Mouse (Mus musculus): ENCODE measurements around the gene Mov10. TPM values are rescaled to one million over a fixed set of nuclear protein-coding genes. Genes with fewer than 3 reads are reported as not detected.
A peak's percentile ranks its signal among the peaks of the same experiment; 100 is the strongest.

Mov10 gene
- polyA plus RNA-seq, 1 experiment from 2014 or later, result 27.1 TPM

- H3K9me3 ChIP-seq (replicated peaks), result no peaks in the 10 kb centered on the region
- peak overlapping the region; percentile 58 for H3K4me3 ChIP-seq
- WGBS, result 3% methylated on average over 10 of the region's 10 CpGs
- peak overlapping the region; percentile 68 for H3K9ac ChIP-seq
- H3K4me1 ChIP-seq, result peaks cover 38% of the 10 kb centered on the region
- peaks cover 39% of the 10 kb centered on the region for H3K27me3 ChIP-seq
- peaks cover 6% of the 10 kb centered on the region; the same call in 1 of the 2 replicates for H3K36me3 ChIP-seq
- ATAC-seq (ENCODE audit: low FRiP score), result no peak; the same call in 1 of the 2 replicates
- H3K4me2 ChIP-seq (replicated peaks), result peak overlapping the region; percentile 88
- peak overlapping the region; percentile 64; the same call in 1 of the 2 replicates for H3K27ac ChIP-seq
Observed at GRCm38 (mm10) chr3:104789312-104789605, 29.1 kb downstream of the Mov10 start.

- Histone ChIP-seq H3K36me3 (peaks cover 6% of the 10 kb centered on the region; the same call in 1 of the 2 replicates), H3K27me3 (peaks cover 44% of the 10 kb centered on the region), H3K4me3 (peak overlapping the region; percentile 58), H3K4me1 (peaks cover 34% of the 10 kb centered on the region), H3K4me2 (replicated peaks) (peak overlapping the region; percentile 88), H3K9me3 (replicated peaks) (no peaks in the 10 kb centered on the region), H3K27ac (0 out of 2 replicates have a peak overlapping the region, but pooled peaks have one; percentile 37), H3K9ac (peak overlapping the region; percentile 68)
- peak; percentile 82 for ATAC-seq (ENCODE audit: low FRiP score)
- under 1% methylated on average over 46 of the region's 52 CpGs for WGBS
Observed at GRCm38 (mm10) chr3:104788561-104789311, 29.6 kb downstream of the Mov10 start.

GRCm38 (mm10) chr3:104788075-104788474 is 30.3 kb downstream of the Mov10 start, which contains the start of gene Rhoc:
Rhoc (plus strand) TSS chr3:104788375.
- peak within 1 kb of the TSS; percentile 68 for H3K9ac ChIP-seq
- H3K4me1 ChIP-seq, result peaks cover 31% of the 10 kb centered on the region
- H3K27ac ChIP-seq, result 0 out of 2 replicates have a peak within 1 kb of the TSS, but pooled peaks have one; percentile 37
- H3K36me3 ChIP-seq, result peaks cover 6% of the 10 kb centered on the region; the same call in 1 of the 2 replicates
- peak within 1 kb of the TSS; percentile 58 for H3K4me3 ChIP-seq
- peak within 1 kb of the TSS; percentile 88 for H3K4me2 ChIP-seq (replicated peaks)
- H3K9me3 ChIP-seq (replicated peaks), result no peaks in the 10 kb centered on the region
- no peak; the same call in 1 of the 2 replicates for ATAC-seq (ENCODE audit: low FRiP score)
- 25% methylated on average over 3 of the region's 3 CpGs for WGBS
- H3K27me3 ChIP-seq, result peaks cover 51% of the 10 kb centered on the region

- Histone ChIP-seq H3K4me2 (replicated peaks) (no peak overlapping the region), H3K27ac (no peak overlapping the region), H3K36me3 (no peaks in the 10 kb centered on the region), H3K9ac (no peak overlapping the region), H3K4me3 (no peak overlapping the region), H3K4me1 (peaks cover 30% of the 10 kb centered on the region), H3K27me3 (peaks cover 74% of the 10 kb centered on the region), H3K9me3 (replicated peaks) (no peaks in the 10 kb centered on the region)
- ATAC-seq (ENCODE audit: low FRiP score), result no peak
- 88% methylated on average over 6 of the region's 6 CpGs for WGBS
Observed at GRCm38 (mm10) chr3:104785284-104785683, 33.1 kb downstream of the Mov10 start.

GRCm38 (mm10) chr3:104783971-104784500 is 34.3 kb downstream of the Mov10 start:
- H3K27me3 ChIP-seq, result peaks cover 79% of the 10 kb centered on the region
- no peaks in the 10 kb centered on the region for H3K36me3 ChIP-seq
- H3K9ac ChIP-seq, result no peak overlapping the region
- 41% methylated on average over 14 of the region's 14 CpGs for WGBS
- H3K4me3 ChIP-seq, result no peak overlapping the region
- no peaks in the 10 kb centered on the region for H3K9me3 ChIP-seq (replicated peaks)
- H3K4me2 ChIP-seq (replicated peaks), result no peak overlapping the region
- no peak overlapping the region for H3K27ac ChIP-seq
- no peak for ATAC-seq (ENCODE audit: low FRiP score)
- H3K4me1 ChIP-seq, result peaks cover 18% of the 10 kb centered on the region

GRCm38 (mm10) chr3:104782061-104782681 is 36.2 kb downstream of the Mov10 start:
- 11% methylated on average over 12 of the region's 12 CpGs for WGBS
- no peaks in the 10 kb centered on the region for H3K9me3 ChIP-seq (replicated peaks)
- H3K4me1 ChIP-seq, result peaks cover 22% of the 10 kb centered on the region
- H3K4me3 ChIP-seq, result no peak overlapping the region
- H3K4me2 ChIP-seq (replicated peaks), result peak overlapping the region; percentile 82; the same call in 1 of the 2 replicates
- no peak overlapping the region for H3K27ac ChIP-seq
- H3K36me3 ChIP-seq, result no peaks in the 10 kb centered on the region
- no peak for ATAC-seq (ENCODE audit: low FRiP score)
- H3K9ac ChIP-seq, result no peak overlapping the region
- peaks cover 94% of the 10 kb centered on the region for H3K27me3 ChIP-seq

GRCm38 (mm10) chr3:104781471-104781903 is 36.9 kb downstream of the Mov10 start, which contains the start of gene Fam19a3:
Fam19a3 (minus strand) TSS chr3:104781840.
- no peaks in the 10 kb centered on the region for H3K36me3 ChIP-seq
- WGBS, result under 1% methylated on average over 26 of the region's 26 CpGs
- peaks cover 24% of the 10 kb centered on the region for H3K4me1 ChIP-seq

GRCm38 (mm10) chr3:104780561-104781420 is 37.6 kb downstream of the Mov10 start, which contains the start of gene Ppm1j:
Ppm1j (plus strand) TSS chr3:104781056.
- Histone ChIP-seq H3K9ac (peak within 1 kb of the TSS; percentile 61), H3K36me3 (no peaks in the 10 kb centered on the region), H3K4me3 (peak within 1 kb of the TSS; percentile 40), H3K27me3 (peaks cover 100% of the 10 kb centered on the region), H3K27ac (no peak within 1 kb of the TSS), H3K4me1 (peaks cover 24% of the 10 kb centered on the region), H3K4me2 (replicated peaks) (peak within 1 kb of the TSS; percentile 82), H3K9me3 (replicated peaks) (no peaks in the 10 kb centered on the region)
- ATAC-seq (ENCODE audit: low FRiP score), result 0 out of 2 replicates have a peak, but pooled peaks have one; percentile 24
- WGBS, result under 1% methylated on average over 56 of the region's 56 CpGs

More at GRCm38 (mm10) chr3:104781471-104781903, 36.9 kb downstream of the Mov10 start, which contains the start of gene Fam19a3:
- peak within 1 kb of the TSS; percentile 82 for H3K4me2 ChIP-seq (replicated peaks)
- 0 out of 2 replicates have a peak, but pooled peaks have one; percentile 14 for ATAC-seq (ENCODE audit: low FRiP score)
- peak within 1 kb of the TSS; percentile 40 for H3K4me3 ChIP-seq
- H3K27ac ChIP-seq, result no peak within 1 kb of the TSS
- no peaks in the 10 kb centered on the region for H3K9me3 ChIP-seq (replicated peaks)
- H3K27me3 ChIP-seq, result peaks cover 98% of the 10 kb centered on the region
- peak within 1 kb of the TSS; percentile 61 for H3K9ac ChIP-seq

GRCm38 (mm10) chr3:104779949-104780348 is 38.4 kb downstream of the Mov10 start:
- ATAC-seq (ENCODE audit: low FRiP score), result no peak
- H3K4me3 ChIP-seq, result no peak overlapping the region
- peaks cover 97% of the 10 kb centered on the region for H3K27me3 ChIP-seq
- no peaks in the 10 kb centered on the region for H3K36me3 ChIP-seq
- no peak overlapping the region for H3K27ac ChIP-seq
- no peaks in the 10 kb centered on the region for H3K9me3 ChIP-seq (replicated peaks)
- WGBS, result 3% methylated on average over 7 of the region's 7 CpGs
- peaks cover 24% of the 10 kb centered on the region for H3K4me1 ChIP-seq
- no peak overlapping the region for H3K4me2 ChIP-seq (replicated peaks)
- no peak overlapping the region for H3K9ac ChIP-seq

GRCm38 (mm10) chr3:104777342-104777741 is 41.0 kb downstream of the Mov10 start:
- Histone ChIP-seq H3K9ac (no peak overlapping the region; the same call in 1 of the 2 replicates), H3K4me1 (peaks cover 24% of the 10 kb centered on the region), H3K4me3 (peak overlapping the region; percentile 34), H3K36me3 (no peaks in the 10 kb centered on the region), H3K27me3 (peaks cover 81% of the 10 kb centered on the region), H3K9me3 (replicated peaks) (no peaks in the 10 kb centered on the region), H3K27ac (no peak overlapping the region), H3K4me2 (replicated peaks) (peak overlapping the region; percentile 55)
- ATAC-seq (ENCODE audit: low FRiP score), result 0 out of 2 replicates have a peak, but pooled peaks have one; percentile 37
- under 1% methylated on average over 20 of the region's 20 CpGs for WGBS

GRCm38 (mm10) chr3:104773301-104773700 is 45.1 kb downstream of the Mov10 start:
- no peaks in the 10 kb centered on the region for H3K9me3 ChIP-seq (replicated peaks)
- no peak overlapping the region for H3K4me2 ChIP-seq (replicated peaks)
- no peak overlapping the region for H3K4me3 ChIP-seq
- H3K9ac ChIP-seq, result no peak overlapping the region
- whole genome bisulfite sequencing, result 79% methylated on average over 7 of the region's 7 CpGs
- H3K4me1 ChIP-seq, result peaks cover 7% of the 10 kb centered on the region; the same call in 1 of the 2 replicates
- H3K36me3 ChIP-seq, result no peaks in the 10 kb centered on the region
- ATAC-seq (ENCODE audit: low FRiP score), result no peak
- H3K27me3 ChIP-seq, result peaks cover 57% of the 10 kb centered on the region
- H3K27ac ChIP-seq, result no peak overlapping the region

Data from hindbrain, embryonic 12.5 days (tissue).